Mouse (Mus musculus) frontal cortex, postnatal 10 days (tissue): Measurements from ENCODE around the gene Stpg2.

Experiments
- DNase-seq, 2 experiments: peaks; one replicate each; pipeline ENCODE4 v3.0.0; 2022; ENCODE audit warnings: low spot score in 2 of 2, mixed read lengths in 1 of 2

Stpg2 gene

GRCm38 (mm10) chr3:139733156-139733555, 527.7 kb downstream of the Stpg2 start:
- no peak for DNase-seq

- no peak for DNase-seq
Observed at GRCm38 (mm10) chr3:139739388-139739787, 533.9 kb downstream of the Stpg2 start.
